Mouse (Mus musculus) lung, postnatal 0 days (tissue): ENCODE results near the gene Thap12.

Source experiments
- CTCF ChIP-seq: IDR thresholded peaks from 2 replicates; pipeline ENCODE4 v1.5.1; 2016; ENCODE audit warnings: antibody characterized with exemption, mild to moderate bottlenecking
- EP300 ChIP-seq: IDR thresholded peaks from 2 replicates; pipeline ENCODE4 v1.6.1; 2016; ENCODE audit warnings: antibody characterized with exemption, mild to moderate bottlenecking, control low read depth

GRCm38 (mm10) chr7:98734876-98735275 is 32.0 kb downstream of the Thap12 start:
- TF ChIP-seq CTCF (no peak), EP300 (no peak)
